Mouse (Mus musculus) bone marrow, adult 2 months (tissue): ENCODE data around the gene Ddhd1. TPM values are rescaled to one million over a fixed set of nuclear protein-coding genes. Genes with fewer than 3 reads are reported as not detected.

ENCODE experiments used
- H3K27ac ChIP-seq: fragments of 200-500 bp; 2 replicates; pipeline ENCODE4 v1.5.1; 2012; ENCODE audit warnings: low read depth, mild to moderate bottlenecking, control low read depth, inconsistent platforms, low read length; ENCODE audit not compliant: control insufficient read depth, poor library complexity, insufficient read depth
- H3K4me1 ChIP-seq: fragments of 200-500 bp; 2 replicates; pipeline ENCODE4 v1.6.1; 2011; ENCODE audit warnings: low read length; ENCODE audit not compliant: control insufficient read depth, insufficient read depth
- H3K4me3 ChIP-seq: fragments of 200-500 bp; replicated peaks from 2 replicates; pipeline ENCODE3; 2011; ENCODE audit warnings: mild to moderate bottlenecking, low read depth, low read length, control low read depth; ENCODE audit not compliant: control insufficient read depth
- CTCF ChIP-seq: fragments of 200-500 bp; IDR thresholded peaks from 2 replicates; pipeline ENCODE4 v1.5.1; 2011; ENCODE audit warnings: low read length, control low read depth; ENCODE audit not compliant: control insufficient read depth, insufficient read depth
- POLR2A ChIP-seq: fragments of 200-500 bp; IDR thresholded peaks from 2 replicates; pipeline ENCODE4 v1.6.1; 2011; ENCODE audit warnings: low read depth, mild to moderate bottlenecking, control low read depth, low read length, borderline replicate concordance; ENCODE audit not compliant: control insufficient read depth
- WGBS: fragments of 180-500 bp; shearing (Covaris S2); methylation state at CpG from one replicate; pipeline ENCODE4 v1.1.7; 2018; 5-methylcytosine and 5-hydroxymethylcytosine counted together
- polyA plus RNA-seq: library from polyadenylated mRNA; stranded (reverse); fragments of >200 nt; gene quantifications from 2 replicates; pipeline ENCODE4 v1.2.4, GENCODE M21; 2011; ENCODE audit warnings: low replicate concordance; ENCODE audit not compliant: missing spikeins, insufficient read depth, insufficient read length

Ddhd1 gene
- polyA plus RNA-seq, 1 experiment = 18.8 TPM

DNA sequence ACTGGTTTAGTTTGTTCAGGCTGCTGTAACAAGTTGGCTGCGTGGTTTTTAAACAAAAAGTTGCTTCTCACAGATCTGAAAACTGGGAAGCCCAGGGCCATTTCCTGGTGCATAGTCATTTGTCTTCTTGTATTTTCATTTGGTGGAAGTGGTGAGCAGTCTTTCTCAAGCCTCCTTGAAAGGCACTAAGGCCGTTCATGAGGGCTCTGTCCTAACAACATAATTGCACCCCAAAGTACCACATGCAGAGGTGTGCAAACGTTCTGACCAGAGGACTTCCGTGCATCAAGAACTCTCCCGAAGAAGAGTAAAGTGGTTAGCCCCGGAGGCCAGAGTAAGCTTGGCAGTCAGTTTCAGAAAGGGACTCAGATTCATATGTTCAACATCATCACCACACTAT lies 18.8 kb upstream of the Ddhd1 start:
- Histone ChIP-seq H3K27ac (no peak overlapping the region), H3K4me3 (no peak overlapping the region), H3K4me1 (no peaks in the 10 kb centered on the region)
- 40% methylated on average over 6 of the region's 6 CpGs for WGBS
- no peak for TF ChIP-seq POLR2A
- TF ChIP-seq CTCF = no peak

- no peak overlapping the region for H3K4me3 ChIP-seq
- H3K27ac ChIP-seq = no peak overlapping the region
- WGBS = 78% methylated on average over 4 of the region's 4 CpGs
- TF ChIP-seq POLR2A (no peak), CTCF (no peak)
- no peaks in the 10 kb centered on the region for H3K4me1 ChIP-seq
These were observed 10.4 kb upstream of the Ddhd1 start for GRCm38 (mm10) chr14:45668325-45668724.

DNA sequence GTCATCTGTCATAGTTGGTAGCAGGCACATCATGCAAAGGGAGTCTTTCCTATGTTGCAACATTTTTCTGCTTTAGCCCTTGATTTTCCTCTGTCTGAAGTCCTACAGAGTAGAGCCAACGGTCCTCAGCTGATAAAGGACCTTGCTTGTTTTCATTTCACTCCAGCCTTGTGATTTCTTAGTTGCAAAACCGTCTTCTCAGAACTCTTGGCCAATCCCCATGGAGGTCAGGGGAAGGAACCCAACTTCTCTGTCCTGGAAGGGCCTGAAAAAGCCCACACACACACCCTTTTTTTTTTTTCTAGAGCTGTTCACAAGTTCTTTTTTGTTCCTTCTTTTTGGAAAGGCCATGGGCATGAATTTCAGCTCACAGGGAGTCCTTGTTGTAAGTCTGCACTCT lies 9.3 kb upstream of the Ddhd1 start:
- Histone ChIP-seq H3K4me3 (no peak overlapping the region), H3K4me1 (no peaks in the 10 kb centered on the region), H3K27ac (no peak overlapping the region)
- TF ChIP-seq POLR2A = no peak
- TF ChIP-seq CTCF = no peak
- 34% methylated on average over 2 of the region's 2 CpGs for WGBS

DNA sequence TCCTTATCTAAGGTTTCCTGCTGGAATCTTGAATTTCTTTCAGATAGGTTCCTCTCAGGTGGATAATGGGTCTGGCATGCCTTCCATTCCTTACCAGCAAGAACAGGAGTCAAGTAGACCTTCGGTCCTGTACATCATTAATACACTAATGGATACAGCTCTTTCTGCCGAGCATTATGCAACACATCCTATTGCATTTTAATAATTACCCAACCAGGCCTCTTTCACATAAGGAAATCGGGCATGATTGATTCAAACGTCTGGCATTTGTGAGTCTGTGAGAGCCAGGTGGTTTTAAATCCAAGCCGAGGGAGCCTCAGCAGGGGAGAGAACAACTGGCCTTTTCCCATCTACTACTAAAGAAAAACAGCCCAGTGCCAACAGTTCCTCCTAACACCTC lies 3.6 kb upstream of the Ddhd1 start:
- TF ChIP-seq POLR2A = no peak
- TF ChIP-seq CTCF = no peak
- Histone ChIP-seq H3K27ac (no peak overlapping the region), H3K4me3 (no peak overlapping the region), H3K4me1 (no peaks in the 10 kb centered on the region; the same call in 1 of the 2 replicates)
- 38% methylated on average over 5 of the region's 5 CpGs for WGBS

DNA sequence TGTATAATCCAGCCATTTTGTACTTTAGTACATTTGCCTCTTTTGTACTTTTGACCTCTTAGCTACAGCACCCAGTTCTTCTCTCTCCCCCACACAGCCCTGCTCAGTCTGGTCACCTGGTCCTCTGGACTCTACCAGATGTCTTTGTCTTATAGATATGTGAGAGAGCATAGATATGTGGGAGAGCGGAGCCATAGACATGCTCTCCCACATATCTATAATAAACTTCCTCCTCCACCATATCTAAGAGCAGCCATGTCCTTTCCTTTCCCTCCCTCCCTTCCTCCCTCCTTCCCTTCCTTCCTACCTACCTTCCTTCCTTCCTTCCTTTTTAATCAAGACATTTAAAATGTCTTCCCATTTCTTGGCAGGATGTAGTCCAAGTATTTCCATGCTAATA lies 2.4 kb upstream of the Ddhd1 start:
- H3K27ac ChIP-seq = no peak overlapping the region
- TF ChIP-seq POLR2A (no peak), CTCF (no peak)
- WGBS = 82% methylated on average over 1 of the region's 1 CpGs
- H3K4me3 ChIP-seq = no peak overlapping the region
- no peaks in the 10 kb centered on the region; the same call in 1 of the 2 replicates for H3K4me1 ChIP-seq

GRCm38 (mm10) chr14:45656831-45657640 lies 907 bp downstream of the Ddhd1 start:
- peak overlapping the region; percentile 95 for H3K27ac ChIP-seq
- peak overlapping the region; percentile 79 for H3K4me3 ChIP-seq
- H3K4me1 ChIP-seq = peaks cover 4% of the 10 kb centered on the region; the same call in 1 of the 2 replicates
- WGBS = under 1% methylated on average over 69 of the region's 69 CpGs
- TF ChIP-seq CTCF = no peak

DNA sequence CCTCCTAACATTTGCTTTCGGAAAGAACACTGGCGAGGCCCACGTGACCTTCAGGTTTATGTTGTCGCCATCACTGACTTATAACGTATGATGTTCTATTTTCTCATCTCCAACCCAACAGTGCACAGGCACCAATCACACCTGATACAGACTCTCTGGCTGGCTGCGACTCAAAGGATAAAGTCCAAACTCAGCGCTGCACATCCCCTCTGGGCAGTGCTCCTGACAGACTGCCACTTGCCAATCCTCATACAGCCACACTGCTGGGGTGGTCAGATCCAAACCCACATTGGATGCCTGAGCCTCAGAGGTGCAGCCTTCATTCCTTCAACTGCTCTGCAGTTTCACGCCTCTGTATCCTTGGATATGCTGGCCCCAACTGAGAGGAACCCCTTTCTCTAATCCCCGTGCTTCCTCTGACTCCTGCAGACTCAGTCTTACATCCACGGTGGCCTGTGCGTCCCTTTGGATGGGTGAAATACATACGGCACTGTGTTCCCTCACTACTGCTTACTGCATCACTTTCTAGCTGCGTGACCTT lies 3.0 kb downstream of the Ddhd1 start:
- no peak for TF ChIP-seq POLR2A
- 91% methylated on average over 13 of the region's 13 CpGs for WGBS
- peaks cover 4% of the 10 kb centered on the region; the same call in 1 of the 2 replicates for H3K4me1 ChIP-seq
- peak overlapping the region; percentile 29 for H3K4me3 ChIP-seq
- H3K27ac ChIP-seq = no peak overlapping the region

- Histone ChIP-seq H3K4me1 (peaks cover 4% of the 10 kb centered on the region; the same call in 1 of the 2 replicates), H3K27ac (no peak overlapping the region), H3K4me3 (no peak overlapping the region)
- WGBS = 70% methylated on average over 2 of the region's 2 CpGs
- TF ChIP-seq POLR2A = no peak
- TF ChIP-seq CTCF = no peak
These were observed 4.2 kb downstream of the Ddhd1 start for GRCm38 (mm10) chr14:45653756-45654155.
